Mouse (Mus musculus) MEL (cell line): ENCODE measurements around the gene Muc5ac. TPM values are rescaled to one million over a fixed set of nuclear protein-coding genes. Genes with fewer than 3 reads are reported as not detected.

Experiments used
- DNase-seq: peaks from one replicate; pipeline ENCODE4 v3.0.0; 2011; ENCODE audit warnings: low read depth, low spot score
- H3K27ac ChIP-seq: 2 replicates; pipeline ENCODE4 v1.5.1; 2012; ENCODE audit warnings: low read depth, mild to moderate bottlenecking, control low read depth, low read length, moderate library complexity; ENCODE audit not compliant: control insufficient read depth
- H3K27me3 ChIP-seq, 2 experiments: fragments of 150-350 bp in 1 of 2; sonication (generic) in 1 of 2; 2 replicates each; pipeline ENCODE4 v1.6.1; 2012; ENCODE audit warnings: low read length in 2 of 2, mild to moderate bottlenecking in 2 of 2, improper control_type of control experiment in 1 of 2, moderate library complexity in 1 of 2; ENCODE audit not compliant: insufficient read depth in 2 of 2, control insufficient read depth in 1 of 2
- H3K36me3 ChIP-seq, 2 experiments: 2 replicates each; pipeline ENCODE4 v1.6.1; 2012 to 2014; ENCODE audit warnings: low read length in 2 of 2, improper control_type of control experiment in 1 of 2, inconsistent platforms in 1 of 2, mild to moderate bottlenecking in 1 of 2; ENCODE audit not compliant: insufficient read depth in 2 of 2, control insufficient read depth in 1 of 2
- H3K4me1 ChIP-seq, 2 experiments: fragments of 150-350 bp in 1 of 2; sonication (generic) in 1 of 2; 2 replicates each; pipeline ENCODE4 v1.6.1; 2012; ENCODE audit warnings: low read length in 2 of 2, improper control_type of control experiment in 1 of 2, mild to moderate bottlenecking in 1 of 2; ENCODE audit not compliant: insufficient read depth in 2 of 2, control insufficient read depth in 1 of 2
- H3K4me3 ChIP-seq, 2 experiments: fragments of 150-350 bp in 1 of 2; sonication (generic) in 1 of 2; 2 replicates each; pipeline ENCODE4 v1.5.1; 2012; ENCODE audit warnings: low read depth in 2 of 2, low read length in 2 of 2, mild to moderate bottlenecking in 2 of 2, moderate library complexity in 2 of 2, control low read depth in 1 of 2, improper control_type of control experiment in 1 of 2; ENCODE audit not compliant: control insufficient read depth in 1 of 2, insufficient read depth in 1 of 2
- H3K79me2 ChIP-seq: 2 replicates; pipeline ENCODE4 v1.6.1; 2012; ENCODE audit warnings: mild to moderate bottlenecking, low read length, moderate library complexity; ENCODE audit not compliant: control insufficient read depth, poor library complexity, insufficient read depth
- H3K9ac ChIP-seq: 2 replicates; pipeline ENCODE4 v1.6.1; 2012; ENCODE audit warnings: low read depth, mild to moderate bottlenecking, control low read depth, low read length, moderate library complexity; ENCODE audit not compliant: control insufficient read depth, poor library complexity, severe bottlenecking
- H3K9me3 ChIP-seq: fragments of 150-350 bp; sonication (generic); replicated peaks from 2 replicates; pipeline ENCODE4 v1.6.1; 2012; ENCODE audit warnings: mild to moderate bottlenecking, low read length, improper control_type of control experiment, moderate library complexity; ENCODE audit not compliant: insufficient read depth
- BHLHE40 ChIP-seq: IDR thresholded peaks from 2 replicates; pipeline ENCODE4 v1.6.1; 2012; ENCODE audit warnings: low read depth, mild to moderate bottlenecking, inconsistent platforms, low read length, improper control_type of control experiment, borderline replicate concordance
- CHD1 ChIP-seq: IDR thresholded peaks from 2 replicates; pipeline ENCODE4 v1.6.1; 2012; ENCODE audit warnings: low read depth, mild to moderate bottlenecking, inconsistent platforms, low read length, improper control_type of control experiment
- CHD2 ChIP-seq: IDR thresholded peaks from 2 replicates; pipeline ENCODE4 v1.6.1; 2011; ENCODE audit warnings: low read length, improper control_type of control experiment
- CTCF ChIP-seq, 3 experiments: IDR thresholded peaks in 2 of 3; conservative IDR thresholded peaks in 1 of 3; 2 replicates each; pipeline ENCODE4 v1.5.1; 2011 to 2012; ENCODE audit warnings: low read length in 3 of 3, low read depth in 2 of 3, mild to moderate bottlenecking in 2 of 3, improper control_type of control experiment in 1 of 3, inconsistent platforms in 1 of 3, mixed read lengths in 1 of 3, moderate library complexity in 1 of 3; ENCODE audit not compliant: control insufficient read depth in 1 of 3, insufficient read depth in 1 of 3, poor library complexity in 1 of 3, severe bottlenecking in 1 of 3
- E2F4 ChIP-seq: IDR thresholded peaks from 2 replicates; pipeline ENCODE4 v1.6.1; 2011; ENCODE audit warnings: low read depth, low read length, improper control_type of control experiment, borderline replicate concordance
- ELF1 ChIP-seq: IDR thresholded peaks from 2 replicates; pipeline ENCODE4 v1.6.1; 2014; ENCODE audit warnings: low read depth, mild to moderate bottlenecking, inconsistent platforms, low read length, improper control_type of control experiment, moderate library complexity
- ETS1 ChIP-seq: IDR thresholded peaks from 2 replicates; pipeline ENCODE4 v1.6.1; 2012; ENCODE audit warnings: low read depth, mild to moderate bottlenecking, inconsistent platforms, low read length, improper control_type of control experiment, moderate library complexity
- GABPA ChIP-seq: IDR thresholded peaks from 2 replicates; pipeline ENCODE4 v1.6.1; 2012; ENCODE audit warnings: low read depth, mild to moderate bottlenecking, inconsistent platforms, low read length, improper control_type of control experiment, moderate library complexity
- KAT2A ChIP-seq: conservative IDR thresholded peaks from 2 replicates; pipeline ENCODE4 v1.6.1; 2012; ENCODE audit warnings: low read depth, low read length, improper control_type of control experiment, inconsistent platforms
- MXI1 ChIP-seq: IDR thresholded peaks from 2 replicates; pipeline ENCODE4 v1.6.1; 2011; ENCODE audit warnings: mild to moderate bottlenecking, low read depth, low read length, improper control_type of control experiment
- SMC3 ChIP-seq: IDR thresholded peaks from 2 replicates; pipeline ENCODE4 v1.6.1; 2011; ENCODE audit warnings: low read depth, low read length, improper control_type of control experiment
- TBP ChIP-seq: IDR thresholded peaks from 2 replicates; pipeline ENCODE4 v1.8.0; 2011; ENCODE audit warnings: low read depth, low read length, improper control_type of control experiment
- ZC3H11A ChIP-seq: IDR thresholded peaks from 2 replicates; pipeline ENCODE4 v1.6.1; 2012; ENCODE audit warnings: low read depth, mild to moderate bottlenecking, inconsistent platforms, low read length, improper control_type of control experiment
- ZMIZ1 ChIP-seq: IDR thresholded peaks from 2 replicates; pipeline ENCODE4 v1.6.1; 2012; ENCODE audit warnings: low read depth, mild to moderate bottlenecking, inconsistent platforms, low read length, improper control_type of control experiment, moderate library complexity
- polyA plus RNA-seq, 2 experiments: library from polyadenylated mRNA; stranded (reverse) in 1 of 2; unstranded in 1 of 2; fragments of >175 nt in 1 of 2; fragments of >200 nt in 1 of 2; gene quantifications; 2 replicates each; pipeline versions ENCODE4 v1.2.1 to v1.2.4; 2012; ENCODE audit warnings: low replicate concordance in 2 of 2, low read depth in 1 of 2; ENCODE audit not compliant: insufficient read length in 2 of 2, insufficient read depth in 1 of 2, missing spikeins in 1 of 2
- total RNA-seq: library from RNA; depleted of rRNA; stranded (reverse); fragments of 300-350 nt; gene quantifications from 2 replicates; pipeline ENCODE4 v1.2.3, GENCODE M21; 2012; rRNA removed

Muc5ac gene
- total RNA-seq = not detected in 2 replicates
- not detected for polyA plus RNA-seq

DNA sequence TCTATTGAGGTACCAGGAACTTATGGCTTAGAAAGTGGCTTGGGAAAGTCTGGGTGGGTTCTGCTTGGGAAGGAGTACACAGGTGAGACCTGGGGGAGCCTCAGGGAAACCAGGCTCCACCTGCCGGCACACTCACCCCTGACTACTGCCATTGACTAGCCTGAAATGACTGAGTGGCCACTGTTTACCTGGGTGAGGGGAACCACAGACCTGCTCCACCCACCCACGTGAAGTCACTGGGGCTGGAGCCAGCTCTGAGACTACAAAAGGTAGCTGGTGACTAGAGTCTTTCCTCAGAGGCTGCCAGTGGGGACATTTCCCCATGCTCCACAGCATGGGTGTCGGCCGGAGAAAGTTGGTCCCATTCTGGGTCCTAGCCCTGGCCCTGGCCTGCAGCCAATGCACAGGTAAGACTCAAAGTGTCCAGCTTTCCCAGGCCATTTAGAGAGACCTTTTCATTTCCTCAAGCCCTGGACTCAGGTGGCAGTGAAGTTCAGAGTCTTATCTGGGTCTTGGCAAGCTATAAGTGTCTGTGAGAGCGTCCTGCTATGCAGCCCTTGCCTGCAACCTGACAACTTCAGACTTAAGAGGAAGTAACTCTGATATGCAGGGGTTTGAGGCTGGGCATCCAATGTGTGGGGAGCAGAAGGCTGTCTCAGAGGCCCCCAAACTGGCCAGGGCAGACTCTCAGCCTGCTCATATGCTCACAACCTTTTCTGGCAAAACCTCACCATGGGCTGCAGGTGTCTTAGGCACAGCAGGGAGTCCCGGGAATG is at the start of gene Muc5ac:
TSS of gene Muc5ac (plus strand) at position 296 of the 776 bp plus-strand sequence.
- peak; percentile 74 for TF ChIP-seq TBP
- no peak for TF ChIP-seq ZMIZ1
- no peaks in the 10 kb centered on the region for H3K36me3 ChIP-seq

GRCm38 (mm10) chr7:141747451-141748100 is 41.2 kb upstream of the Muc5ac start:
- Histone ChIP-seq H3K79me2 (no peaks in the 10 kb centered on the region), H3K4me3 (no peak overlapping the region), H3K9ac (no peak overlapping the region), H3K4me1 (no peaks in the 10 kb centered on the region), H3K27me3 (peaks cover 0 to 3% of the 10 kb centered on the region in 2 experiments; a peak in 2 of 4 replicates), H3K9me3 (no peaks in the 10 kb centered on the region), H3K27ac (no peak overlapping the region), H3K36me3 (no peaks in the 10 kb centered on the region)
- no peak for TF ChIP-seq KAT2A
- TF ChIP-seq ETS1 = no peak
- no peak for TF ChIP-seq CTCF (IDR thresholded peaks at IDR 0.05 in 2 of 3, conservative IDR thresholded peaks at IDR 0.05 in 1 of 3; ENCODE audit: control insufficient read depth in 1 of 3, insufficient read depth in 1 of 3, low read depth in 2 of 3, low read length in 3 of 3, poor library complexity in 1 of 3, severe bottlenecking in 1 of 3)
- TF ChIP-seq E2F4 = no peak
- no peak for TF ChIP-seq MXI1
- TF ChIP-seq SMC3 = no peak
- TF ChIP-seq GABPA = no peak
- no peak for TF ChIP-seq CHD2
- TF ChIP-seq CHD1 = no peak
- TF ChIP-seq BHLHE40 = no peak
- TF ChIP-seq ELF1 = no peak
- TF ChIP-seq ZMIZ1 = no peak
- no peak for TF ChIP-seq ZC3H11A
- no peak for DNase-seq

More for the DNA sequence above, at the start of gene Muc5ac:
- no peaks in the 10 kb centered on the region for H3K9me3 ChIP-seq
- peaks cover 0 to 7% of the 10 kb centered on the region in 2 experiments; a peak in 2 of 4 replicates for H3K4me1 ChIP-seq
- H3K27ac ChIP-seq = no peak within 1 kb of the TSS
- H3K79me2 ChIP-seq = no peaks in the 10 kb centered on the region
- no peaks in the 10 kb centered on the region for H3K27me3 ChIP-seq
- no peak for DNase-seq
- H3K9ac ChIP-seq = no peak within 1 kb of the TSS
- no peak within 1 kb of the TSS for H3K4me3 ChIP-seq
